Mouse (Mus musculus) ES-Bruce4 (cell line): ENCODE data around the gene Lyst.

Source experiments
- CTCF ChIP-seq: IDR thresholded peaks from one replicate; pipeline ENCODE4 v1.8.1; 2011; ENCODE audit warnings: low read depth, low read length
- POLR2A ChIP-seq: IDR thresholded peaks from one replicate; pipeline ENCODE4 v1.8.1; 2011; ENCODE audit warnings: low read length; ENCODE audit not compliant: insufficient read depth

- TF ChIP-seq CTCF: no peak
- TF ChIP-seq POLR2A: no peak
These were observed 21.4 kb upstream of the Lyst start for GRCm38 (mm10) chr13:13568824-13569223.
